Mouse (Mus musculus) stomach, postnatal 0 days (tissue): ENCODE measurements around the gene Ccdc40. TPM values are rescaled to one million over a fixed set of nuclear protein-coding genes. Genes with fewer than 3 reads are reported as not detected.

Experiments used
- ATAC-seq: fragments of 200-750 bp; cut with Nextera tagmentation; 2 replicates; pipeline ENCODE4 v1.8.0; 2017; ENCODE audit not compliant: low FRiP score, low TSS enrichment
- DNase-seq: peaks from one replicate; pipeline ENCODE4 v3.0.0-alpha.2; 2016; ENCODE audit warnings: low spot score
- H3K27ac ChIP-seq: fragments of 300-500 bp; sonication (generic); replicated peaks from 2 replicates; pipeline ENCODE4 v1.5.1; 2014; ENCODE audit warnings: mild to moderate bottlenecking, control low read depth
- H3K27me3 ChIP-seq: fragments of 300-500 bp; sonication (generic); 2 replicates; pipeline ENCODE4 v1.6.1; 2014; ENCODE audit warnings: low read length; ENCODE audit not compliant: control insufficient read depth, insufficient read depth
- H3K36me3 ChIP-seq: fragments of 300-500 bp; sonication (generic); 2 replicates; pipeline ENCODE4 v1.6.1; 2014; ENCODE audit warnings: low read length, mixed read lengths; ENCODE audit not compliant: control insufficient read depth, insufficient read depth
- H3K4me1 ChIP-seq: fragments of 300-500 bp; sonication (generic); replicated peaks from 2 replicates; pipeline ENCODE4 v1.6.1; 2014; ENCODE audit warnings: antibody characterized with exemption; ENCODE audit not compliant: control insufficient read depth, insufficient read depth
- H3K4me2 ChIP-seq: fragments of 300-500 bp; sonication (generic); replicated peaks from 2 replicates; pipeline ENCODE4 v1.6.1; 2014; ENCODE audit warnings: low read depth, mild to moderate bottlenecking, control low read depth, moderate library complexity
- H3K4me3 ChIP-seq: fragments of 300-500 bp; sonication (generic); 2 replicates; pipeline ENCODE4 v1.5.1; 2014; ENCODE audit warnings: low read depth, low read length, control low read depth
- H3K9ac ChIP-seq: fragments of 300-500 bp; sonication (generic); 2 replicates; pipeline ENCODE4 v1.6.1; 2014; ENCODE audit warnings: mild to moderate bottlenecking, low read length, control low read depth, mixed read lengths
- H3K9me3 ChIP-seq: fragments of 300-500 bp; sonication (generic); 2 replicates; pipeline ENCODE4 v1.6.1; 2016; ENCODE audit warnings: low read length; ENCODE audit not compliant: control insufficient read depth
- CTCF ChIP-seq: IDR thresholded peaks from 2 replicates; pipeline ENCODE4 v1.5.1; 2016; ENCODE audit warnings: antibody characterized with exemption, low read depth, mild to moderate bottlenecking, moderate library complexity
- EP300 ChIP-seq: optimal IDR thresholded peaks from 2 replicates; pipeline ENCODE3; 2016; ENCODE audit warnings: antibody characterized with exemption
- WGBS: fragments of 180-500 bp; shearing (Covaris S2); extraction: QIAGEN DNeasy Blood & Tissue Kit; methylation state at CpG from one replicate; pipeline ENCODE4 v1.1.7; 2014; 5-methylcytosine and 5-hydroxymethylcytosine counted together
- polyA plus RNA-seq: library from polyadenylated mRNA; unstranded; fragments of >200 nt; fragmentation: Nextera tagmentation; extraction: Ambion mirVana; gene quantifications from 2 replicates; pipeline ENCODE4 v1.2.1, GENCODE M21; 2015

Gene Ccdc40
- polyA plus RNA-seq, 1 experiment from 2014 or later: 1.2 TPM

DNA sequence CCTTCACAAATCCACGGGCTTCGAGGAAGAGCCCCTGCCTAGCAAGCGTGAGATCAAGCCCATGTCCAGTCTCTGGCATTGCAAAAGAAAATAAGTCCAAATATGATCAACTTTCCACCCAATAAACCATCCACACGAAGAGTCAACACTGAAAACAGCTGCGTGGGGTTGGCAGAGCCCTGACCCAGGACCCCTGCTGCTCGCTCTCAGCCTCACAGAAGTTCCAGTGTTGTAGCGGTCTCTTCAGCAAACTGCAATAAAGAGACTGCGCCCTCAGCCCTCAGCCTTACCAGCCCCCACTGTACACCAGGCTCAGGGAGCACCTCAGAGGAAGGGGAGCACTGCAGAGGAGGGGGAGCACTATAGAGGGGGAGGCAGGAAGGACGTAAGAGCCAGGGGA lies 2.7 kb upstream of the Ccdc40 start:
- Histone ChIP-seq H3K4me1 (peaks cover 6% of the 10 kb centered on the region; the same call in 1 of the 2 replicates), H3K27me3 (no peaks in the 10 kb centered on the region), H3K4me2 (no peak overlapping the region), H3K4me3 (no peak overlapping the region), H3K9ac (no peak overlapping the region), H3K27ac (no peak overlapping the region), H3K36me3 (no peaks in the 10 kb centered on the region), H3K9me3 (no peaks in the 10 kb centered on the region)
- TF ChIP-seq CTCF (no peak), EP300 (no peak)
- DNase-seq (no peak), ATAC-seq (no peak)
- 83% methylated on average over 9 of the region's 9 CpGs for WGBS

DNA sequence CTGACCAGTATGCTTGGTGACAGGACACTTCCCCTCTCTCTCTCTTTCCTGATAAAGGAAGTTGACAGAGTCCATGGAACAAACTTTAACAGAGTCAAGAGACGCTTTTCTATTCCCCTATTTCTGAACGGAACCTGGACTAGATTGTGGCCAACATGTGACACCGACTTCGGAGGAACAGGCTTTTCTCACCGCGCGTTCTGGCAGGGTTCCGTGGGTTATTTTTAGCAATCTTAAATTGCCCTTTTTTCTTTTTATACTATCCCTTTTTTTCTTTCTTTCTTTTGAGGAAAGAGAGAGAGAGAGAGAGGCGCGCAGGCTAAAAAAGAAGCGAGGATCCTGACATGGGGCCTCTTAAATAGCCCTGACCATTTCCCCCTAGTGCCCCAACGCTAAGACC lies 781 bp upstream of the Ccdc40 start:
- H3K4me3 ChIP-seq: peak overlapping the region; percentile 73
- H3K36me3 ChIP-seq: no peaks in the 10 kb centered on the region
- 3% methylated on average over 12 of the region's 12 CpGs for WGBS
- no peak for ATAC-seq
- peak overlapping the region; percentile 53 for H3K27ac ChIP-seq
- TF ChIP-seq EP300 (no peak), CTCF (no peak)
- H3K4me1 ChIP-seq: peaks cover 6% of the 10 kb centered on the region; the same call in 1 of the 2 replicates
- H3K27me3 ChIP-seq: no peaks in the 10 kb centered on the region
- H3K9me3 ChIP-seq: no peaks in the 10 kb centered on the region
- DNase-seq: no peak
- peak overlapping the region; percentile 85 for H3K9ac ChIP-seq
- peak overlapping the region; percentile 97 for H3K4me2 ChIP-seq

DNA sequence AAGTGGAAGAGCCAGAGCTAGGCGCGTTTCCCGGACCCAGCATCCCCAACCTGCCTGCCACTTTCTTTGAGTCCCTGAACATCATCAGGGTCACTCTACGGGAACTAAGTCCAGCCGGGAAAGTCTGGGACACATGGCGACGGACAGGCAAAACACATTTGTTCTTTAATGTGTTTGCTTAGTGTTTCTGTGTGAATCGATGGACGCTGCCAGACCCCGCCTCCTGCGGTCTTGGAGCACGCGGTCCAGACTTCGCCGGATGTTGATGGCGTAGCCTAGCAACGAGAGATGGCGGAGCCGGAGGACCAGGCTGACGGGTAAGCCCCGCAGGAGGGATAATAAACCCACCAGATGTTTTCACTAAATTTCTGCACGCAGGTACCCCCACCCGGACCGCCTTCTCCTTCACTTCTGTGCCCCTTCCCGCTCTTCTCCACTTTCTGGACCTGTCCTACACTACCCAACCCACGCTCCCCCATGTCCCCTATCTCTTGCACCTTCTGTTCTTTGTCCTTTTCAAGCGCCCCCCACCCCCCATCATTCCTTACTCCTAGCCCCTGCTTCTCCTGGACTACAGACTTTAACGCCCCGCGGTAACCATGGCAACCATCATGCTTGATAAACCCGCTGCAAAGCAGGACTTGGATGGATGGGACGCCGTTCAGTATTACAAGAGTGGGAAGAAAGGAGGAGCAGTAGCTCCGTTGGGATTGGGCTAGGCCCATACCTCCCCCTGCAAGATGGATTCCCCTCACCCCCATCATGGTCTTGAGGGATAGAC lies 664 bp downstream of the Ccdc40 start:
- DNase-seq (peak; percentile 82), ATAC-seq (peak; percentile 78)
- H3K27me3 ChIP-seq: no peaks in the 10 kb centered on the region
- H3K4me3 ChIP-seq: peak overlapping the region; percentile 73
- peak overlapping the region; percentile 97 for H3K4me2 ChIP-seq
- H3K9me3 ChIP-seq: no peaks in the 10 kb centered on the region
- TF ChIP-seq CTCF: no peak
- no peak for TF ChIP-seq EP300
- no peaks in the 10 kb centered on the region for H3K4me1 ChIP-seq
- peak overlapping the region; percentile 53; the same call in 1 of the 2 replicates for H3K27ac ChIP-seq
- 2% methylated on average over 34 of the region's 34 CpGs for WGBS
- no peak overlapping the region for H3K9ac ChIP-seq
- H3K36me3 ChIP-seq: no peaks in the 10 kb centered on the region

DNA sequence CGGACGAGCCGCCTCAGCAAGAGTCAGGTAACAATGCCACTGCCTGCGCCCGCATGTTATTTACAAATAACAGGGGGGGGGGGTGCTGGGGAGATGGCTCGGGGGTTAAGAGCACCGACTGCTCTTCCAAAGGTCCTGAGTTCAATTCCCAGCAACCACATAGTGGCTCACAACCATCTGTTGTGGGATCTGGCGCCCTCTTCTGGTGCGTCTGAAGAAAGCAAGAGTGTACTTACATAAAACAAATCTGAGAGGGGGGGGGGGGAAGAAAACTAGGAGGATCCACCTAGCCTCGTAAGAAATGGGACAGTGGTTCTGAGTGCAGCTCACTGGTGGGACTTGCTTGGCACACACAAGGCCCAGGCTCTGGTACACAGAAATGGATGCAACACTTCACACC lies 6.4 kb downstream of the Ccdc40 start:
- Histone ChIP-seq H3K4me3 (no peak overlapping the region), H3K9me3 (no peaks in the 10 kb centered on the region), H3K4me2 (no peak overlapping the region), H3K36me3 (no peaks in the 10 kb centered on the region), H3K4me1 (no peaks in the 10 kb centered on the region), H3K27ac (no peak overlapping the region), H3K27me3 (no peaks in the 10 kb centered on the region), H3K9ac (no peak overlapping the region)
- WGBS: 92% methylated on average over 10 of the region's 10 CpGs
- DNase-seq (no peak), ATAC-seq (no peak)
- peak; percentile 22; the same call in 1 of the 2 replicates for TF ChIP-seq CTCF
- no peak for TF ChIP-seq EP300

DNA sequence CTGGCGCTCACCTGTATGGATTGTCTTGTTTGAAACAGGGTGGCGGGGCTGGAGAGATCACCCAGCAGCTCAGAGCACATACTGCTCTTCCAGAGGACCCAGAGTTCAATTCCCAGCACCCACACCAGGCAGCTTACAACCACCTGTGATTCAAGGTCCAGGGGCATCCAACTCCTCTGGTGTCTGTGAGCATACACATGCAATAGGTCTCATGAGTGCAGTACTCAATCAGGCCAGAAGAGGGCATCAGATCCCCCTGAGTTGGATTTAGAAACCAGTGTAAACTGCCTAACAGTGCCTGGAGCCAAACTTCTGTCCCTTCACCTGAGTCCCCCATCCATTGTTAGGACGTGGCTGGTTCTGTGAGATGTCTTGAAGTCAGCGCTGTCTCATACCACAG lies 7.2 kb downstream of the Ccdc40 start:
- Histone ChIP-seq H3K4me1 (no peaks in the 10 kb centered on the region), H3K9ac (no peak overlapping the region), H3K27me3 (no peaks in the 10 kb centered on the region), H3K9me3 (no peaks in the 10 kb centered on the region), H3K4me2 (no peak overlapping the region), H3K36me3 (no peaks in the 10 kb centered on the region), H3K4me3 (no peak overlapping the region), H3K27ac (no peak overlapping the region)
- no peak for ATAC-seq
- peak; percentile 79 for TF ChIP-seq CTCF
- no peak for TF ChIP-seq EP300
- 91% methylated on average over 4 of the region's 4 CpGs for WGBS
- peak; percentile 68 for DNase-seq

DNA sequence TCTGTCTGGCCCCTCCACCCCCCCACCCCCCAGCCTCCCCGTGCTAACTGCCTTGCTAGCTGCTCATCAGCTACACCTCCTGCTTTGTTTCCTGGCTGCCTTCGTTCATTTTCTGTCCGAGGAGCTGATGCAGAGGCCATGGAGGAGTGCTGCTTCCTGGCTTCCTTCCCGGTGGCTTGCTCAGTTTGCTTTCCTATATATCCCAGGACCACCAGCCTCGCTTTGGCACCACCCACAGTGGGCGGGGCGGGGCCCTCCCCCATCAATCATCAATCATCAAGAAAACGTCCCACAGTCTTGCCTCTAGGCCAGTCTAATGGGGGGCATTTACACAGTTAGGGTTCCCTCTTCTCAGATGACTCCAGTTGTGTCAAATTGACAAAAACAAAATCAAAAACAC lies 8.0 kb downstream of the Ccdc40 start:
- WGBS: 24% methylated on average over 8 of the region's 8 CpGs
- no peak for TF ChIP-seq CTCF
- no peak for TF ChIP-seq EP300

More for the DNA sequence above, 8.0 kb downstream of the Ccdc40 start:
- no peaks in the 10 kb centered on the region for H3K9me3 ChIP-seq
- DNase-seq (no peak), ATAC-seq (no peak)
- no peaks in the 10 kb centered on the region for H3K36me3 ChIP-seq
- no peak overlapping the region for H3K9ac ChIP-seq
- no peak overlapping the region for H3K27ac ChIP-seq
- H3K4me3 ChIP-seq: no peak overlapping the region
- no peaks in the 10 kb centered on the region for H3K27me3 ChIP-seq
- no peak overlapping the region for H3K4me2 ChIP-seq
- H3K4me1 ChIP-seq: no peaks in the 10 kb centered on the region
